Mouse (Mus musculus) spleen, postnatal 36 days (tissue): ENCODE results near the gene Tenm1.

Experiments used
- DNase-seq, 2 experiments: peaks; one replicate each; pipeline ENCODE4 v3.0.0; 2022; ENCODE audit warnings: low spot score in 2 of 2, mixed read lengths in 1 of 2

The Tenm1 gene

DNA sequence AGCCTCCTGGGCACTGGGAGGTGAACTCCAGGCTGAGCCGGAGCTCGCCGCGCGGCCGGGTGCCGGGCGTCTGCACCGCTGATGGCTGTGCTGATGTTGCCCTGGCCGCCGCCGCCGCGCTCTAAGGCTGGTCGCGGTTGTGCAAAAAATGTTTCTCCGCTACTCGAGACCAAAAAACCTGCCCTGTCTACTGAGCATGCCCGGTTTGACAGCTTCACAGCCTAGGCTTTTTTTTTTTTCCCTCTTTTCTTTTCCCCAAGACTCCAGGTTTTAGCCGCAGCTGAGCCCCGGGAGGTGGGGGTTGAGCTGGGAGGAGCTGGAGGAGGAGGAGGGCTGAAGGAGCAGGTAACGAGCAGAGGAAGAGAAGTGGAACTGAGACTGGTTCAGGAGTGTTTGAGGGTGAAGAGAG, at the start of gene Tenm1:
TSS of gene Tenm1 (minus strand) at position 272 of the 409 bp plus-strand sequence.
- no peak for DNase-seq

DNA sequence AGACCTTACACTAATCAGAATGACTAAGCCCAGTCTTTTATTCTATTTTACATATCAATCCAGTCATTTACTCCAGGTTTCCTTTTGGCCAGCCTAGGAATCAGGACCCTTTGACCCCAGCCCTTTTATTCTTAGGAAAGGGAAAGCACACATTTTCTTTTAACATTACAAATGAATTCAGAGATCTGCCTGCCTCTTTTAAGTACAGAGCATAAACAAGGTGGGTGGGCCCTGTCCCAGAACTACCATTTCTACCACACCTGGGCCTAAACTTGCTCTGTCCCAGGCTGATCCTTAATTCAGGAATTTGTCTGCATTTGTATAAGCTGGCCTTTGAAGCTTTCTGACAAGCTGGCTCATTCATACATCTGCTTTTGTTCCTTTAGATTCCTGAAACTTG, 38.4 kb upstream of the Tenm1 start:
- no peak for DNase-seq

DNA sequence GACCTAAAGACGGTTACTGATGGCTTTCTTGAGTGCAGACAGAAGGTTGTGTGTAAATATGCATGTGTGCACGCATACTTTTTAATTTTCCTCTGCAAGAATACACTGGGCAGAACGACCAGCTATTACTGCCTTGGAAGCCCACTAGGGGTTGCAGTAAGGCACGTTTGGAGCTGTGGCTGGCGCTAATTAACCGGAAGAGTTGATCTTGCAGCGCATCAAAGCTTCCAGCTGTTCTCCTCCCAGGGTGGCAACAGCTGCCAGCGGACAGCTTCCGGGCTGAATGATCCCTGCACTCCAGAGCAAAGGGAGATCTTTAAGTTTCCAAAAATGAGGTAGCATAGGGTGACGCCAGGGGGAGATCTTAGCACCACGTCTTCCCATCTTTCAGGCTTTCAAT, 1.7 kb upstream of the Tenm1 start:
- no peak for DNase-seq

DNA sequence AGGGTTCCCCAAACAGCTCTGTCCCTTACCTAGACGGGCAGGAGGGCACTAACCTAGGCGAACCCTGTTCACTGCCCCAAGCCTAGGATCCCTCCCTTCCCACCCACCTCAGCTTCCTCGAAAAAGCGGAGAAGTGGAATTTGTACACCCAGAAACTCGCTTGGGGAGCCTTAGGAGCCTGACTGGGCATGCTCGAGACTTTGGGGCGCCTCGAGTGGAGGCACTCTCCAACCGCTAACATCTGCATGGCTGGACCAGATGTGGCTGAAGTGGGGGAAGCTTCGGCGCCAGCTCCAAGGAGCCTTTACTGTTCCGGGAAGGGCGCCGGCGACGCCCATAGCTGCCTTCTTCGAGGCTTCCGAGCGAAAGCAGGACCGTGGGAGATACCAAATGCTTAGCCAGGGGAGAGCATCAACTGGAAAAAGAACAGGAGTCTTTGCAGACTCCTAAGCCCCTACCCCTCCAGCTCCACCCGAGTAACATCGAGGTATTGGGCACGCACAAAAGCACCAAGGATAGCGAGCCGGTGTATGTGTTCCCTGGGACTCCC, 1.1 kb upstream of the Tenm1 start:
- DNase-seq = no peak

DNA sequence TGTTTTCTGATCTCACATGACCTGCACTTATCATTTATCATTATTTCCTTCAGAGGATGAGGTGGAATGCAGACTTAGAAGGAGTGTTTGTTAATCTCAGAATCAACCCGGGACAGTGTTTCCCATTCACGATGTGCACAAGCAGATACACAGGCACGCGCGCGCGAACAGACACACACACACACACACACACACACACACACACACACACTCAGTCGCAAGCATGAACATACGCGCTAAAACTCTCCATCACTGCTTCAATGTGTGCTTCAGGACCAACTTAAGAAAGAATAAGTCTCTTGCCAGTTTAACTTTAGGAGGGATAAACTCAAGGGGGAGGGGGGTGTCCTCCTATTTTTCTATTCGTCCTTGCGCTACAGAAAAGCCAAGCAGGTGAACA, 411 bp upstream of the Tenm1 start:
- no peak for DNase-seq

DNA sequence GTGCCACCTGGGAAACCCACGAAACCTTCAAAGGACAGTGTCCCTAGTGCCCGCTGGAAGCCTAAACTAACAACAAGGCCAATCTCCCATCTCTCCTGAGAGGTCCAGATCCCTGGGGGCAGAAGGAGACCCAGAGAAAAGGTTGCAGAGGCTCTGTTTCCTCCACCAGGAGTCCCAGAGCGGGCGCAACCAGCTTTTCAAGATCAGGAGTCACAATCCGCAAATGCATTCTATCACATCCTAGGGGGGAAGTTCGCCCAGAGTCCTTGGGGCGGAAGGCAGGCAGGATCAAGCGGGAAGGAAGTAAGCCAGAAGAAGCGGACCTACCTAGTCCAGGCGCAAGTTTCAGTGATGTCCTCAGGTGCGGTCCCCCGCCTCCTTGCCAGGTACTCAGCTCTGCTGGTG, 963 bp downstream of the Tenm1 start:
- DNase-seq = no peak

DNA sequence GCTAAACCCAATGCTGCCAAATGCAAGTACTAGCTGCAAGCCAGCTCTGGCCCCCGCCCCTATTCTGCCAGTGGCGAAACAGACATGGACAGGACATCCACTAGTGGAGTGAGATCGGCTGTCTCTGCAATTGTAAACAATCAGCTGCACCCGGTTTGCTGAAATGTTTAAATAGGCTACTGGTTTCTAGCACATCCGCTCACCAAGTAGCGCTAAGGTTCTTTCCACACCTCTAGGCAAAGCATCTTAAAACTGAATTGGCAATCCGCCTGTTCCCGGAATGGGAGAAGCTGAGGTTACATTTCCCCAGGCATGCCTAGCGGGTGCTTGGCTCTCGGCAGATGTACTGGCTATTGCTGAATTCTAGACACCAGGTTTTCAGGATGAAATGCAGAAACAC, 1.8 kb downstream of the Tenm1 start:
- no peak for DNase-seq

DNA sequence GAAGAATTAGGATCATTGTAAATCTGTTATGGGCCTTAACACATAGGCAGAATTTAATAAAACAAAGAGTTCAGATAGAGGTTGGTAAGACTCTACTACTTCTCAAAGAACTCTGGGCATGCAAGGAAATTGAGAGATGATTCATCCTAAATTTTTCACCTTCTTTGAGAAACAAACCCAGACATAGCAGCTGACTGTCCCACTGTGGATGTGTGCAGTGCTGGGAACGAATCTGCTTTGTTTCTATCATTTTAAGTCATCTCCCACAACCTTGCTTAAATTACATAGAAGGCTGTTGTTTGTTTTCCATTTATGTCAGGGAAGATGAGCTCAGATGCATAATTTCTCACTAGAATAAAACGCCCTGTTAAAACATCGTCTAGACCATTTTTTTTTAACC, 31.0 kb downstream of the Tenm1 start:
- DNase-seq = no peak

DNA sequence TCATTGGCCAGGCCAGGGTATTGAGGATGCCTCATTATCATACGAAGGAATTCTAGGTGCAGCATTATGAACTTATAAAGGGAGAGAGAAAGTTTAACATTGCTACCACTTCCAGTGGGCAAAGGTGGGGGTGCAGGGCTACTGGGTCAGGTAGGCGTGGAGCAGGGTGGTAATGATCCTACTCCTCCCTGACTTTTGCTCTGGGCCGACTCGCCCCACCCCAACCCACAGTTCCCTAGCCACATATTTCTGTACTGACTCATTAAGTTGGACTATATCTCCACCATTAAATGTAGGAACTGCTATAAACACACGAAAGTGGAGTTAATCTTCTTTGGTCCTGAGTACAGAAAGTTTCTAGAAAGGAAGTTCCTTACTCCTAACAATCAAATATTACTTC, 40.8 kb downstream of the Tenm1 start:
- DNase-seq = no peak

DNA sequence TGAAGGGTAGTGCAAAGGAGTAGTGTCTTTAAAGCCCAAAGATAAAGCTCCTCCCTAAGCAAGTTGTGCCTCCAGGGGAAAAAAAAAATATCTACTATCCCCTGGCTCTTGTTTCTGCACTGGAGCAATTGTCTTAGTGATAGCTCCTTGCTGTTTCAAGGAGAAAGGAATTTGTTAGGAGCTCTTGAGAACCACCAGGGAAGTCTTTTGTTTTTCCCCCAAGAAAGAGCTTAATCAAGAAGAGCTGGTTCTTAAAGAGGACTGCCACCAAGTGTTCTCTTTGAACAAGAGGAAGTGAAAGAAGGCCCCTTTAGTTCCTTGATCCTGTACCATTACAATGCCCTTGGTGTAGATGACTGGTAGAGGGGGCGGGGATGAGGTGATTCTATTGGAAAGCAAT, 56.4 kb downstream of the Tenm1 start:
- no peak for DNase-seq

DNA sequence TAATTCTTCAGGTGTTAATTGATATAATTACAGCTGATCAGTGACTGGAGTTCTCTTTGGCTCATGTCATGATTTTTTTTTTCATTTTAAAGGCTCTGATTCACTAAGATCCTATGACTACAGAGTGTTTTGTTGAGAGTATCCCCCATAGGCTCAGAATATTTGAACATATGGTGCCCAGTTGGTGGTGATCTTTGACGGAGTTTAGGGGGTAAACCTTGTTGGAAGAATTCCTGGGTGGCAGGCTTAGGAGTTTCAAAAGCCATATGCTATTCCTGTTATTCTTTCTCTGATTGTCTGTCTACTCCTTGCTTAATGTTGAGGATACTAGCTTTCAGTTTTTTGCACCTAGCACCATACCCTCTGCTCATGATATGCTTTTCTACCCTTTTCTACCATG, 109.6 kb downstream of the Tenm1 start:
- no peak for DNase-seq

DNA sequence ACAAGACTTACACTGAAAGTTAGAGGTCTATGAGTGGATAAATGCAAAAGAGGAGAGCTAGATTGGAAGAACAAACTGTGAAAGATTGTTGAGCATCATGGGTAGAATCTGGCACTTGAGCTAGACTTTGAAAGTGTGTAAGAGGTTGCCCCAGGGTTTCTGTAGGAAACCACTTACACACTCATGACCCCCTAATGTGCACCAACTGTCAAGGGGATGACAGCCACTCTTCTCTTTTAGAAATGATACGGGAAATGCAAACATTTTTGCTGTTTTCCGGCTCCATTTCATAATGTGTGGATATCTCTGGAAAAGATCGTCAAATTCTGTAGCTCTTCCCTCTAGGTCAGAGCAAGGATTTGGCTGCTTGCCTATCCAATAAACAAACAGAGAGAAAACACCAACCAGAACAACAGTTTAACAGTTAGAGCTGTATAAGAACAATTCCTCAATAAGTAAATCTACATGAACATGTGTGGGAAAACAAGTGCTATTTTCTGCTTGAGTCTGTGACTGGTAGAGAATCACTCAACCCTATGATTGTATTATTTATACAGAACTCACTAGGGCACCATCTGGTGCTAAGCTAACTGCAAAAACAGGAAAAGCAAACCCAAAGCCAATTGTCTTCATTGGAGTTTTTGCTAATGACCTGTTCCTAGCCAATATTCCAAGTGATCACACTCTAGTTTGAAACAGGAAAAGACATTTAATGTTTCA, 111.0 kb downstream of the Tenm1 start:
- DNase-seq = no peak

DNA sequence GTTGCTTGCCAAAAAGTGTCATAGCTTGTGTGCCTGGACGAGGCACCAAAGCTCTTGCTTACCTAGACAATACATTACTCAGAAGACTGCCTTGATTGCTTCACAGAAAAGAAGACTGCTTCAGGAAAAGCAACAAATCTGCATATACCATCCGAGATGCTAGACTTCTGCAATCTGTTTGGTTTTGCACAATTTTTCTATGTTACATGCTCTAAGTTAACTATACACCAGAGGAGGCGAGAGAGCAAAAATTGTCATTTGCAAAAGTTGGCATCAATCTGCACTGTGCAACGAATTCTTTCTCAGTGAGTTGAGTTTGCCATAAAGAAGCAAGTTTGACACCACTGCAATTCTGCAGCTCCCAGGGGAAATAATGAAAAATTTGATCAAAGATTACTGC, 193.1 kb downstream of the Tenm1 start:
- DNase-seq = no peak

DNA sequence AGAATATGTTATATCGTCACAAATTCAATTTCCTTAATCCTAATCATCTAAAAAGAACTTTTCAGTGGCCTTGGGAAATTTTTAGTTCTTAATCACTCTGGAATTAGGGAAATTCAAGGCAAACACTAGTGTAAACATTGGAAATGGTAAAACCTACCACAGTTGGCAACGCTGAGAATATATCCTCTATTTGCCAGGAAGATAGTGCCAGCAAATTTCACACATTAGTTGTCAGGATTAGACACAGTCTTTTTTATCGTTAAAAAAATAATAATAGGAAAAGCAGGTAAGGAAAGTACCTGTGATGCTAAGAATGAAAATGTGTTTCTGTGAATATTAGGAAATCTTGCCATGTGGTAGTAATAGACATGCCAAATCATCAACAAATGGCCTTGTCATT, 223.9 kb downstream of the Tenm1 start:
- DNase-seq = no peak

DNA sequence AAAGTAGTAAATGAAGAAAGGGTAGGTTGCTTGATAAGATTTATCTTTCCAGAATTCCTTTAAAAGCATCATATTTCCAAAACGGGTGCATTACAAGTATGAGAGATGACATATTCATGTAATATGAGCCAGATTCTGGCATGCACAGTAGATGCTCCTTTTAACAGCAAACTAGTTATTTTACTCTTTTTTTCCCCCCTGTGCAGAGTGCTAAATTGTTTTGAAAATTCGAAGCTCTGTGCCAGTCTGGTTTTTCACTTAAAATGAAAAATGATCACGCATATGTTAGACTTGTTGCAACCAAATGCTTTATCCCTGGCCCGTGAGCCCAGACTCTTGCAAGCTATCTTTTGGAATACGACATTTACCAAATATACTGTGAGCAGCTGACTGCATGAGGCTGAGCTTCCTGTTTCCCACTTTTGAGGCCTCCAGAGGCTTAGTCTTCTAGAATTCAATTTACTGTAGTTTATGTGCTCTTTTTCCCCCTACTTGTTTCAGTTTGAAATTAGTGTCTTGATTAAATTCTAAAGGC, 226.6 kb downstream of the Tenm1 start:
- no peak for DNase-seq

DNA sequence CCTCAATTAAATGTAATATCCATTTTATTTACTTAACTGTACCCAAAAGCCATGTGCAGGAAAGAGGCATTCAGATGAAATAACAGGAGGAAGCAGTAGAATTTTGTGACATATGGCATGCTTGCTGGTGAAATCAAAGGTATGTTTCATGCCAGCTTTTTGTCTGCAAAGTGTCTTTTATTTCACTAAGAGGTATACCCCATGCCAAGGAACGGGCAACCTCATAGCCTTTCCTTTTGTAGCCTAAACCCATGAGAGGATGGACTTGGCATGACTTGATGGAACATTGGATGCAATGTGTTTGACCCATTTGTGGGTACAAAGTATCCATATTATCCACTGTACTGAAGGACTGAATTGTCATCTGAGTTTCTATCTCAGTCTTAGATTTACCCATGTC, 246.0 kb downstream of the Tenm1 start:
- DNase-seq = no peak

DNA sequence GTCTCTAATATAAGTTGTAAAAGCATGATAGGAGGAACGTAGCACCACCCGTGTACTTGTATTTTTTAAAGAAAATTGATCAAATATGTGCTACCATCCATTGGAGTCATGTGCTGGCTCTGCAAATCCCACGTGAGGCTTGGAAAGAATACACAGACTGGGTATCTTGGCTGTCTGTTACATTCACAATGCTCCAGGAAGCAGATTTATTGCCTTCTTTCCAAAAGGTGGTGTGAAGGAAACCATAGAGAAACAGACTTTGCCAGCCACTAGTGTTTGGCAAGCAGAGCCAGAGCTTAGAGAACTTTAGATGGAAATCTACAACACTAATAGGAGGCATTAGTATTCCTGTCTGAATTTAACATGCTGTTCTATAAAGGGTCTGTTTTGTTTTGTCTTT, 277.4 kb downstream of the Tenm1 start:
- DNase-seq = no peak

DNA sequence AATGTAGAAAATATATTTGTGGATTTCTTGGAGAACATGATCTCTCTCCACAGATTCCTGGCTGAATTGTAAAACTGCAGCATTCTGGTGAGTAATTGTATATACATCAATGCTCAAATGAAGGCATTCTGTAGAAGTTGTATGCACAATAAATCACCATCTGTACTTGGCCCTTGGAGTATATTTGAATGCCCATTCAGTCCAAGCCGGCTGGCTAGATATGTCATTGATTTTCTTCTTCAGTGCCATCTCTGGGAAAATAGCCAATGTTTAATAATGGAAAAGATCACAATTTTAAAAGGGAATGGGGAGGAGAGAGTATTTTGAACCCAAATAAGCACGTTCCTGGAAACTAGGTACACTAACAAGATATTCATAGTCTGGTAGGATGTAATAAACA, 299.2 kb downstream of the Tenm1 start:
- DNase-seq = no peak

DNA sequence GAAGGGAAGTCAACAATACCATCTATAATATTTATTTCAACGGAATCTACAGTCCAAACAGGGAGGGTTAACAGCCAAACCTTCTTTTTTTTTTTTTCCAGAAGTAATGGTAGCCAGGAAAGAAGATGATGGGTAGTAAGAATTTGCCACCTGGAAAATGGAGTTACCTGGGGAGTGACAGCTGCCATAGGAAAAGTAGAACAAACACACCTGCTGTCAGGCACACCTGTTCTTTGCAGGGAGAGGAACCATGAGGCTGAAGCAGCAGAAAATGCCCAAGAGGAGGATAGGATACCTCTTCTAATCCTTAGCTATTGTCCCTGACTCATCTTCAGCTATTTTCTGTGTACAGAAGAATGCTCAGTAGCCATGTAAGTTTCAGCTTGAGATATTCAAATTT, 306.4 kb downstream of the Tenm1 start:
- no peak for DNase-seq

DNA sequence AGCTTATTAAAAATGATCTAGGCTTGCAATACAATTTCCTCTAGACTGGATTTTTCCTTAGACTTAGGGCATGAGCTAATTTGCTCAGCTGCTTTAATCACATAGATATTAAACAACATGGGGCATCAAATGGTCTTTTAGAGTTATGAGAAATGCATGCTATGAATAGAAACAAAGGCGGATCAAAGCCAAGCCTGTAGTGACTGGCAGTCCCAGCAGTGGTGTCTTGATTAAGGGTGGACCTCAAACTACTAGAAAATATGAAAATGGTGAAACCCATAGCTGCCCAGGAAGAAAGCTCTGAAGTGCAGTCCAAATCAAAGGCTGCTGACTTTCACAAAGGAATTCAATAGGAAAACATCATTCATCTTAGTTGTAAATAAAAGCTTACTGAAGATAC, 306.9 kb downstream of the Tenm1 start:
- DNase-seq = no peak

DNA sequence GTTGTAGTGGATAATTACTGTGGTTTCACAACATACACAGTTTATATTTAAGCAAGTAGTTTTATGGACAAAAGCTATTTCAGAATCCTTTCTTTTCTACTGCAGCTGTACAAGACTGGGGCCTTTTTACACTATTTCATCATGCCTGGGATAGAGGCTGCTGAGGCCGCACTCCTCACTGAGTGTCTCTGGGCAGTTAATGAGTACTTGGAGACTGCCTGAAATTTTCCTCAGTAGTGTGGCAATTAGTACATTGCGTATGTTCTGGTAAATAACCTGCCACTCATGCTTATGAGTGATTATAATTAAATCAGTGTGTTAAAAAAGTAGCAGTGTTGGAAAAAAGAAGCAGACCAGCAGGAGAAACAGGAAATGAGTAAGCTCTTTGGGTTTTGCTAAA, 442.8 kb downstream of the Tenm1 start:
- DNase-seq = no peak

DNA sequence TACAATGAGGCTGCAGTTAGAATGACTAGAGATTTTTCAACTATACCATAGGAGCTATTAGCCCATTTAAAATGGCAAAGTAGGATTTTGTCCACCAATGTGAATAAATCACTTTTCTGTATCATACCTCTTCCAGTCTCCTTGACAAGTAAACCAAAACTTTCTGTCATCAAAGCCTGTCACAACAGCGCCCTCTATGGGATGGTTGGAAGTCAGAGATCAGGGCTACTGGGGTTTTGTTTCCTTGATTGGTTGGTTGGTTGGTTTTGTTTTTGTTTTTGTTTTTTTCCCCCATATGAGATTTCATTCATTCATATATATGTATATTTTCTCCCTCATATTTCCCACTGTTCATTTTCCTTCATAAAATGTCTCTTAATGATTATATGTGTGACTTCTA, 455.4 kb downstream of the Tenm1 start:
- DNase-seq = no peak

DNA sequence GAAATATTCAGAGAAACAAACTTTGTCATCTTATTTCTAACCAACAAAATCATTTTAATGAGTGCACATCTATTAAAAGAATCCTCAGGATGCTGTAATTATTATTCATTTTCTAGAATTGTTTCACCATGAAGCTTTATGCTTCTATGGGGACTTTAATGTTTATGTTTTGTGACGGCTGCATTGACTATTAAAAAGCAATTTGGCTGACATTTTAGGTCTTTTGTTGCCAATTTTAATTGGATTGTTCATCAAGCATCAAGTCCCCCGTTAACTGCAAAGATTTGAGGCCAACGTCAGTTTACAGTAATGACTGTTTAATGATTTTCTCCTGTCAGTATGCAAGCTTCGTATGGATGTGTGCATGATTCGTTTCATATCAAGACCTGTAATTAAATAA, 461.3 kb downstream of the Tenm1 start:
- DNase-seq = no peak

DNA sequence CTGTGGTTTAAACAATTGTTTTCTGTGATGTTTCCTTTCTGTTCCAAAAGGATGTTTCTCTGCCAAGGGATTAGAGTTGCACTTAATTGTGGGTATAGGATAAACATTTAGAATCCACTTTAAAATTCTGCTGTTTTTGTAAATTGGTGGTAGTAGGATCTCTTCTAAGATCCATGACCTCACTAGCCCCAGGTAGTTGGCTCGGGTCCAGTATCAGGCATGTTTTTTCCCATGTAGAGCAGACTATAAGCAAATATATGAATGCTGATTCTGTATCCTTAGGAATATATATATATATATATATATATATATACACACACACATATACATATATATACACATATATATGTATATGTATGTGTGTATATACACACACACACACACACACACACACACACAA, 567.2 kb downstream of the Tenm1 start:
- no peak for DNase-seq
